Mouse (Mus musculus): ENCODE data around the gene Sncg.

DNA sequence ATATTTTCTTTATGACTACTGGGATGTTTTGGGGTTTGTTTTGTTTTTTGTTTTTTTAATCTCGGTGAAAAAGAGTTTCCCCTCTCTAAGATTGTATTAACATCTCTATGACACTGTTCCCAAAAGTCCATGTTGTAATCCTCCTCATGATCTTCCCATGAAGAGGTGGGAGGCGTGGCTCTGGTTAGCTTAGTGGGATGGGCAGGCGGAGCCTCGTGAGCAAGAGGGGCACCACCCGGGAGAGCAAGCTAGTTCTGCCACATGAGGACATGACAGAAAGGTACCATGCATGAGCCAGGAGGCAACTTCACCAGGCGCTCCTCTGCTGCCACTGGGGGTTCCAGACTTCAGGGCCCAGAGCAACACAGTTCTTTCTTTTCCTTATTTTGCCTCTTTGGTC lies 22.1 kb downstream of the Sncg start:
- no peak for TF ChIP-seq CTCF (IDR thresholded peaks at IDR 0.05 in 2 of 3, conservative IDR thresholded peaks at IDR 0.05 in 1 of 3; ENCODE audit: control insufficient read depth in 1 of 3, insufficient read depth in 1 of 3, low read depth in 2 of 3, low read length in 3 of 3, poor library complexity in 1 of 3, severe bottlenecking in 1 of 3)
- no peak for TF ChIP-seq E2F4 (IDR thresholded peaks at IDR 0.05; ENCODE audit: borderline replicate concordance, low read depth, low read length)
- TF ChIP-seq POLR2A (IDR thresholded peaks at IDR 0.05; ENCODE audit: control insufficient read depth in 1 of 2, insufficient read depth in 1 of 2, low read depth in 1 of 2, low read length in 2 of 2, poor library complexity in 1 of 2) = no peak
- TF ChIP-seq BHLHE40 (IDR thresholded peaks at IDR 0.05; ENCODE audit: borderline replicate concordance, low read depth, low read length) = no peak
- TF ChIP-seq KAT2A (conservative IDR thresholded peaks at IDR 0.05; ENCODE audit: low read depth, low read length) = no peak
- no peak for TF ChIP-seq SMC3 (IDR thresholded peaks at IDR 0.05; ENCODE audit: low read depth, low read length)
- no peak for TF ChIP-seq CHD2 (IDR thresholded peaks at IDR 0.05; ENCODE audit: low read length)
- no peak for TF ChIP-seq JUND (IDR thresholded peaks at IDR 0.05; ENCODE audit: low read depth, low read length)
- TF ChIP-seq GATA1 (IDR thresholded peaks at IDR 0.05; ENCODE audit: low read depth, low read length) = no peak
- no peak for TF ChIP-seq MAFK (IDR thresholded peaks at IDR 0.05; ENCODE audit: borderline replicate concordance, low read depth, low read length)
